Mouse (Mus musculus) lung, adult 18-20 months (tissue): ENCODE data around the gene Syf2.
"Not testable (repeated sequence)": the region's sequence is repeated elsewhere in the genome, so short reads cannot be mapped to it uniquely, and the experiment has no call there.

Source experiments
- DNase-seq, 2 experiments: peaks; one replicate each; pipeline ENCODE4 v3.0.0; 2022; ENCODE audit warnings: mixed read lengths in 2 of 2

Syf2 gene

GRCm38 (mm10) chr4:134930684-134931481, at the start of gene Syf2:
TSS of gene Syf2 (plus strand) at chr4:134930898.
- DNase-seq = peak; percentile 96

DNA sequence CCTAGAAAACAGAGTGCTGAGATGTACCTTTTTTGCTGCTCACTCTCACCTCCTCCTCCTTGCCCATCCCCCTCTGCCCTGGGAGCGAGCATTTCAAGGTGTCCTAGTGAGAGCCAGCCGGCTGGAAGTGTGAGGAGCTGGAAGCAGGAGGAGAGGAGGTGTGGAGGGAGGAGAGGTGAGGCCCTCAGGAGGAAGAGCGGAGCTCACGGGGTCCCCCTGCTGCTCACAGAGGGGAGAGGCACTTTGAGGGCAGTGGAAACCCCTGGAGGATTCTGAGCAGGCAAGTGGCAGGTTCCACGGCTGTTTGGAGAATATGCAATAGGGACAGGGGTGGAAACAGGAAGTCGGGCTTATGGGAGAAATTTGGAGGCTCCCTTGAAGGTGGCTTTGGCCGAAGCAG, 47.4 kb upstream of the Syf2 start:
- DNase-seq = peak; percentile 18 to 29

DNA sequence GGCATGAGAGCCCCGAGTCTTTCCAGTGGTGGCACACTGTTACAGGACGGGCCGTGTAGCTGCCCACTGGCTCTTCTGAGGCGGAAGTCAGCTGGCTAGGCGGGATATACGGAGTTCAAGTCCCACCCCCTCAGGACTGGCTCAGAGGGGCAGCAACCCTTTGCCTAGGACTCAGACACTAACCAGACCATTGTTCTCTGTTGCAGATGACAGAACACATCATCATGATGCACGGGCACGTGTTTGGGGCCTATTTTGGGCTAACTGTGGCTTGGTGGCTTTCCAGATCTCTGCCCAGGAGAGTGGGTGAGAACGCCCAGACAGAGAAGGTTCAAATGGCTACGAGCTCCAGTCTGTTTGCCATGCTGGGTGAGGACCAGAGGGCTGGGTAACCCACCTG, 46.9 kb upstream of the Syf2 start:
- DNase-seq = no peak

- no peak for DNase-seq
These were observed 46.3 kb upstream of the Syf2 start for GRCm38 (mm10) chr4:134884364-134884763.

DNA sequence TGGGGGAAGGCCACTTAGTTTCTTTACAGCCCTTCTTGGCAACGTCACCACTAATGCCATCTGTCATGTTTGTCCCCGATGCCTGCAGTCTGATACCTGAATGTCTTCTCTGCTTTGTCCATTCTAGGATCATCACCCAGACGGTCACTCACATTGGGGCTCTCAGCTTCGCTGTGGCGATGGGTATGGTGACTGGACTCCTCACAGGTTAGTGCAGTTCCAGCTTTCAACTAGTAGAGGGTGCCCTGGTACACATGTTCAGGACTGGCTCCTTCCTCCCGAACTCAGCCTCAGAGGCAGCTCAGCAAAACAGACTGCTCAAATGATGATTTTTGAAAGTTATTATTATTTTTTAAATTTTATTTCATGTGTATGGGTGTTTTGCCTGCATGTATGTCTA, 38.6 kb upstream of the Syf2 start:
- peak; percentile 52 to 60 for DNase-seq

GRCm38 (mm10) chr4:134897256-134897655, 33.4 kb upstream of the Syf2 start:
- no peak for DNase-seq

DNA sequence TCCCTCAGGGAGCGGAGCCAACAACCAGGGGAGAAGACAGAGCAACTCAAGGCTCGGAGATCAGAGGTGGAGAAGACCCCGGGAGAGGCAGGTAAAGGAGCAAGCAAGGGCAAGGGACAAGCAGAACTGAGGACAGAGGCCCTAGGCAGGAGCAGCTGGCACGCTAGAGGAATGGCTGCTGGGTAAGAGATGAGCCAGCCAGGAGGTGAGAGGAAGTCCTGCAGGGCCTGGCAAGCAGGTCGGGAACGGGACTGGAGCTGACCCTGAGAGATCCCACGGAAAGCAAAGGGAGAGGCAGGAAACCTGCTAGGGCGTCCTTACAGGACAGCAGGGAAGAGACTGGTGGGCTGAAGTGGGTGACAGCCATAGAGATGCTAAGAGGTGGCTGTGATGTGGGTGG, 29.6 kb upstream of the Syf2 start:
- DNase-seq = no peak

DNA sequence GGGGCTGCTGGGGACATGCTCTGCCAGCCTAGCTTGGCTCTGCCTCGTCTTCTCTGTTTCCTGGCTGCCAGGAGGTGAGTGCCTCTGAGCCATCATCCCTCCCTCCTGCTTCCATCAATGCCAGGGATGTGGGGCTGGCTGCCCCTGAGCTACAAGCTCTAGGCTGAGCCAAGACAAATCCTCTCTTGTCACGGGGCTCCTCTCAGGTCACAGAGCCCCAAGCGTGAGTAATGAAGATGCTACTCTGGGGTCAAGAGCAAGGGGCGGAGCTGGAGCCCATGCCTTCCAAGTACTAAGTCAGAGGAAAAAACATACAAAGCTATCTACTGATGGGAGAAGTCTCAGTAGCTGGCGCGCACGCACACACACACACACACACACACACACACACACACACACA, 27.7 kb upstream of the Syf2 start:
- DNase-seq = no peak

DNA sequence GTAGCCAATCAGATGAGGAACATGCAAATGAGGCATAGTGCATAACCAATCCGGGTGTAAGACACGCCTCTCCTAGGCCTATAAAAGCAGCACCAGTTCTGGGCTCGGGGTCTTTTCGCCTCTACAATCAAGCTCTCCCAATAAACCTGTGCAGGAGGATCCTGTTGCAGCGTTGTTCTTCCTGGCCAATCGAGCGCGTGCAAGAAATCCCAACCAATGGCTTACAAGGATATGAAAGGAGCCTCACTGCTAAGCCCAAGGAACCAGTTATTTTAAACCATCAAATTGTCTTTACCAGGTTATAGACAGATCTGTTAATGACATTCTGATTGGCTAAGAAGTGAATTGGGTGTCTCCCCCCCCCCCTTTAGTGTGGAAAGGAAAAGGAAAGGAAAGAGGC, 19.3 kb upstream of the Syf2 start:
- not testable (repeated sequence) for DNase-seq

GRCm38 (mm10) chr4:134913413-134913812, 17.3 kb upstream of the Syf2 start:
- DNase-seq = peak; percentile 68 to 76

GRCm38 (mm10) chr4:134914122-134914863, 16.4 kb upstream of the Syf2 start:
- peak in 1 of 2 experiments; percentile 73 for DNase-seq

- DNase-seq = peak; percentile 94 to 97
These were observed 15.9 kb upstream of the Syf2 start, which contains the start of gene Tmem50a for GRCm38 (mm10) chr4:134914864-134915209. TSS of gene Tmem50a (minus strand) at chr4:134915024.

DNA sequence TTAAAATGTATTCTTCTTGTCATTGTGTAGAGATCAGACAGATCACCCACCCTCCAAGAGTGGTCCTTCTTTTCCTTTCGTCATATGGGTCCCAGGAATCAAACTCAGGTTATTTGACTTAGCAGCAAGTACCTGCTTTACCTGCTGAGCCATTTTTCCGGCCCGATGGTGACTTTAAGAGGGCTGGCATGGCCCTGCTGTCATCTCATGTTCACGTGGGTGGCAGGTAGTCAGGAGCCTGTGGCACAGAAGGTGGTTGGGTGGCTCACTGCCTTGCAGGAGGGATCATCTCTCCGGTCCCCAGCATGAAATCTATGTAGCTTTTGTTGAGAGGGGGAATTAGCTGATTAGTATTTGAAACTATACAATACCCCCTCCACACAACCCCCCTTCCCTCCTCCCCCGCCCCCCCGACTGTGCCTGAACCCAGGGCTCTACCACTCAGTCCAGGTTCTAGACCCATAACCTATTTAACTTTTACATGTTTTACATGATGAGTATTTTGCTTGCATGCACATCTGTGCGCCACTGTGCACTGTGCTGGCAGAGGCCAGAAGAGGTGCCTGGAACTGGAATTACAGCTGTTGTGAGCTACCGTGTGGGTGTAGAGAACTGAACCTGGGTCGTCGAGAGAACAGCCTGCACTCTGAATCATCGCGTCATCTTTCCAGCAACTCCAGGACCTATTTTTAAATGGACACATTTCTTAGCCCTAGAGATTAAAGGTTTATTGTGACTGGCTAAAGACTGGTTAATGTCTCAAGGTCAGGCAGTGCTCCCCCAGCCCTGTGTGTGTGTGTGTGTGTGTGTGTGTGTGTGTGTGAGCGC, 15.3 kb upstream of the Syf2 start:
- DNase-seq = no peak

DNA sequence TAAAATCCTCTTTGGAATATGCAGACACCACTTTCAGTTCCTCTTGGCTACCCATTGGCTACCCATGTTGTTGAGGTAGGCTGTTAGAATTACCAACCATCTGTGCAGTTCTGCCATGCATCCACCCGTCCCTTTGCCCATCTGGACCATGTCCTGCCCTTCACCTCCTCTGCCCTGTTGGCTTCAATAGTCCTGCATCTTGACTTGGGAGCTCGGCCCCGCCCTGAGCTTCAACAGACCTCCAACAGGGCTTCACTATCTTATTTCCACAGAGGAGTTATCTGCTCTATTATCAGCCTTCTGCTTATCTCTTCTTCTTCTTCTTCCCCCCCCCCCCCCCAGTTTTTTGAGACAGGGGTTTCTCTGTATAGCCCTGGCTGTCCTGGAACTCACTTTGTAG, 13.5 kb upstream of the Syf2 start:
- no peak for DNase-seq

DNA sequence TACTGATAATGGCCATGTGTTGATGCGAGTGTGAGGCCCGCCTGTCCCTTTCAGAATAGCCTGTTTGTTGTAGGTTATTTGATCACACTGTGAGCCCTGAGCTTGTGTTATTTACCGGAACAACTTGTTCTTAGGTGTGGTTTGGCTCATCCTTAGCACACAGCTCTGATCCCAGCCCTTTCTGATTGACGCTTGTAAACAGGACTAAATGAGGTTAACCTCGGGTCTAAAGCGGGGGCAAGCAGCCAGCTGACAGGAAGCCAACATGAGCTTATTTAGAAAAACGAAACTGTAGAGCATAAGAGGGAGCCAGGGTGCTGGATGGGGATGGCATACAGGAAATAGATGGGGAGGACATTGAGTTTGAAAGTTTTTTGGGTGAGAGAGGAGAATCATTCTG, 12.3 kb upstream of the Syf2 start:
- DNase-seq = peak; percentile 81 to 90

- DNase-seq = peak; percentile 38 to 42
These were observed 10.8 kb upstream of the Syf2 start for GRCm38 (mm10) chr4:134919733-134920540.

DNA sequence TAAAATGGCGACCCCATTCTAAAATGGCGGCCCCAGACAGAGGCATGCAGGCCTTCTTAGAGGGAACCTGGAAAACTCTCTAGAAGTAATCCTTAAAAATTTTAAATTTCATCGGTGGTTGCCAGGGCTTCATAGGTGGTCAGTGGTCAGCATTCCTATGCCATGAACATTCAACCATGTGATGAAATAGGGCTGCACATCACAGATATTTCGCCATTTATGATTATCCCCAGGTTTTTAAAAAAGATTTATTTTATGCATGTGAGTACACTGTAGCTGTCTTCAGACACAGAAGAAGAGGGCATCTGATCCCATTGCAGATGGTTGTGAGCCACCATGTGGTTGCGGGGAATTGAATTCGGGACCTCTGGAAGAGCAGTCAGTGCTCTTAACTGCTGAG, 10.1 kb upstream of the Syf2 start:
- no peak for DNase-seq

GRCm38 (mm10) chr4:134921703-134922102, 9.0 kb upstream of the Syf2 start:
- DNase-seq = no peak

- DNase-seq = peak in 1 of 2 experiments; percentile 18
These were observed 8.4 kb upstream of the Syf2 start for GRCm38 (mm10) chr4:134922111-134922924.

DNA sequence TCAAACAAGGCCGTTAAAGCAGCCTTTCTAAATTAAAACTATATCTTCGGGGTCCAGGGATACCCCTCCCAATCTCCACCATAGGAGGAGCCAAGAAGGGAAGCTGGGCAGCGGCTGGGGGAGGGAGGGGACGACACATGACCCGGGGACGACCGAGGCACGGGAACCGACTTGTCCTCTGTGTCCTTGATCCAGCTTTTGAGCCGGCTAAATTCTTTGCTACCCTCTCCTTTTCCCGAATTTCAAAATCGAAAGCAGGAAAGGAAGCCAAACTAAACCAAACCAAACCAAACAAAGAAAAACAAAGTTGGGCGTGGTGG, 7.8 kb upstream of the Syf2 start:
- peak; percentile 73 to 79 for DNase-seq

- peak; percentile 98 to 99 for DNase-seq
These were observed 7.3 kb upstream of the Syf2 start, which contains the start of gene Rsrp1 for GRCm38 (mm10) chr4:134923258-134924018. TSS of gene Rsrp1 (plus strand) at chr4:134923592.
